Mouse (Mus musculus): ENCODE measurements at regions not wholly inside any gene's neighbourhood (a gene's known extent, or its start where the extent isn't known, plus 50 kb on each side); places are given as distances from the start of the nearest gene placed in this dataset.
"Not testable (repeated sequence)": the region's sequence is repeated elsewhere in the genome, so short reads cannot be mapped to it uniquely, and the experiment has no call there.

GRCm38 (mm10) chr12:115121259-115121658 is 926.3 kb upstream of the Zfp386 start:
- Histone ChIP-seq H3K27me3 (replicated peaks) (no peaks in the 10 kb centered on the region), H3K36me3 (replicated peaks; ENCODE audit: low read length) (no peaks in the 10 kb centered on the region), H3K9me3 (no peaks in the 10 kb centered on the region), H3K4me1 (no peaks in the 10 kb centered on the region), H3K4me3 (replicated peaks) (no peak overlapping the region)
- no peak for TF ChIP-seq GATA1 (IDR thresholded peaks at IDR 0.05; ENCODE audit: borderline replicate concordance, low read length)
- TF ChIP-seq FLI1 (IDR thresholded peaks at IDR 0.05; ENCODE audit: low read length) = no peak

- no peak for TF ChIP-seq FLI1 (IDR thresholded peaks at IDR 0.05; ENCODE audit: low read length)
- no peak for TF ChIP-seq GATA1 (IDR thresholded peaks at IDR 0.05; ENCODE audit: borderline replicate concordance, low read length)
- no peaks in the 10 kb centered on the region for H3K9me3 ChIP-seq
- H3K4me1 ChIP-seq = no peaks in the 10 kb centered on the region
- no peak overlapping the region for H3K4me3 ChIP-seq (replicated peaks)
- no peaks in the 10 kb centered on the region for H3K36me3 ChIP-seq (replicated peaks; ENCODE audit: low read length)
- H3K27me3 ChIP-seq (replicated peaks) = no peaks in the 10 kb centered on the region
These were observed 925.6 kb upstream of the Zfp386 start for GRCm38 (mm10) chr12:115121899-115122298.

- not testable (repeated sequence) for H3K4me1 ChIP-seq; H3K36me3 ChIP-seq (replicated peaks; ENCODE audit: low read length); H3K4me3 ChIP-seq (replicated peaks); H3K9me3 ChIP-seq; H3K27me3 ChIP-seq (replicated peaks)
These were observed 914.6 kb upstream of the Zfp386 start for GRCm38 (mm10) chr12:115132930-115133329.

- H3K4me3 ChIP-seq (replicated peaks); H3K36me3 ChIP-seq (replicated peaks; ENCODE audit: low read length); H3K4me1 ChIP-seq; H3K27me3 ChIP-seq (replicated peaks); H3K9me3 ChIP-seq: not testable (repeated sequence)
These were observed 902.1 kb upstream of the Zfp386 start for GRCm38 (mm10) chr12:115145407-115145806.

GRCm38 (mm10) chr12:115146471-115146870 is 901.1 kb upstream of the Zfp386 start:
- not testable (repeated sequence) for H3K4me1 ChIP-seq; H3K4me3 ChIP-seq (replicated peaks); H3K36me3 ChIP-seq (replicated peaks; ENCODE audit: low read length); H3K27me3 ChIP-seq (replicated peaks); H3K9me3 ChIP-seq

- not testable (repeated sequence) for H3K27me3 ChIP-seq (replicated peaks); H3K36me3 ChIP-seq (replicated peaks; ENCODE audit: low read length)
These were observed 895.6 kb upstream of the Zfp386 start for GRCm38 (mm10) chr12:115151967-115152366.

GRCm38 (mm10) chr12:115158231-115158630 is 889.3 kb upstream of the Zfp386 start:
- not testable (repeated sequence) for H3K27me3 ChIP-seq (replicated peaks); H3K4me1 ChIP-seq; H3K36me3 ChIP-seq (replicated peaks; ENCODE audit: low read length); H3K4me3 ChIP-seq (replicated peaks); H3K9me3 ChIP-seq

More at GRCm38 (mm10) chr12:115151967-115152366, 895.6 kb upstream of the Zfp386 start:
- H3K4me1 ChIP-seq; H3K9me3 ChIP-seq; H3K4me3 ChIP-seq (replicated peaks): not testable (repeated sequence)

- H3K4me3 ChIP-seq (replicated peaks); H3K4me1 ChIP-seq; H3K9me3 ChIP-seq; H3K27me3 ChIP-seq (replicated peaks); H3K36me3 ChIP-seq (replicated peaks; ENCODE audit: low read length): not testable (repeated sequence)
These were observed 888.7 kb upstream of the Zfp386 start for GRCm38 (mm10) chr12:115158717-115159232.

- H3K27me3 ChIP-seq (replicated peaks); H3K4me3 ChIP-seq (replicated peaks); H3K9me3 ChIP-seq; H3K36me3 ChIP-seq (replicated peaks; ENCODE audit: low read length); H3K4me1 ChIP-seq: not testable (repeated sequence)
These were observed 882.0 kb upstream of the Zfp386 start for GRCm38 (mm10) chr12:115165499-115165898.

- not testable (repeated sequence) for H3K27me3 ChIP-seq (replicated peaks); H3K4me3 ChIP-seq (replicated peaks); H3K36me3 ChIP-seq (replicated peaks; ENCODE audit: low read length); H3K4me1 ChIP-seq; H3K9me3 ChIP-seq
These were observed 881.5 kb upstream of the Zfp386 start for GRCm38 (mm10) chr12:115166006-115166405.

- Histone ChIP-seq H3K4me3 (replicated peaks) (no peak overlapping the region), H3K4me1 (peaks cover 13% of the 10 kb centered on the region), H3K27me3 (replicated peaks) (no peaks in the 10 kb centered on the region), H3K36me3 (replicated peaks; ENCODE audit: low read length) (no peaks in the 10 kb centered on the region), H3K9me3 (no peaks in the 10 kb centered on the region)
- no peak for TF ChIP-seq FLI1 (IDR thresholded peaks at IDR 0.05; ENCODE audit: low read length)
- TF ChIP-seq GATA1 (IDR thresholded peaks at IDR 0.05; ENCODE audit: borderline replicate concordance, low read length) = no peak
These were observed 853.9 kb upstream of the Zfp386 start for GRCm38 (mm10) chr12:115193482-115194103.
